Mouse (Mus musculus) bone marrow macrophage, adult 2 months (primary cell): ENCODE results near the gene Htra2.

ENCODE experiments used
- CTCF ChIP-seq: IDR thresholded peaks from 2 replicates; pipeline ENCODE4 v1.5.1; 2012; ENCODE audit warnings: low read depth, mild to moderate bottlenecking, low read length, moderate library complexity
- POLR2A ChIP-seq: IDR thresholded peaks from 2 replicates; pipeline ENCODE4 v1.6.1; 2012; ENCODE audit warnings: mild to moderate bottlenecking, low read depth, low read length, borderline replicate concordance

- TF ChIP-seq CTCF (no peak), POLR2A (no peak)
Measured at GRCm38 (mm10) chr6:83029777-83030176, 25.3 kb downstream of the Htra2 start.
